Mouse (Mus musculus) cerebellum, adult 11-12 months (tissue): ENCODE data around the gene Bex1.

Source experiments
- DNase-seq: peaks from one replicate; pipeline ENCODE4 v3.0.0; 2022

The Bex1 gene

GRCm38 (mm10) chrX:136214729-136215677 lies at the start of gene Bex1, which contains the start of gene Tceal7:
Bex1 (minus strand) TSS chrX:136215513.
Tceal7 (plus strand) TSS chrX:136214779.
- peak; percentile 30 for DNase-seq

GRCm38 (mm10) chrX:136252023-136252729 lies 36.9 kb upstream of the Bex1 start:
- DNase-seq = no peak

- no peak for DNase-seq
Measured at GRCm38 (mm10) chrX:136249671-136250070, 34.4 kb upstream of the Bex1 start.

- DNase-seq = no peak
Measured at GRCm38 (mm10) chrX:136248811-136249210, 33.5 kb upstream of the Bex1 start.

GRCm38 (mm10) chrX:136245521-136246071 lies 30.3 kb upstream of the Bex1 start:
- DNase-seq = peak; percentile 28

- peak; percentile 78 for DNase-seq
Measured at GRCm38 (mm10) chrX:136244574-136245229, 29.4 kb upstream of the Bex1 start, which contains the start of gene Tceal9. Tceal9 (plus strand) TSS chrX:136245079.

- no peak for DNase-seq
Measured at GRCm38 (mm10) chrX:136243181-136243580, 27.9 kb upstream of the Bex1 start.

- no peak for DNase-seq
Measured at GRCm38 (mm10) chrX:136238118-136238517, 22.8 kb upstream of the Bex1 start.

GRCm38 (mm10) chrX:136227768-136228167 lies 12.5 kb upstream of the Bex1 start:
- DNase-seq = no peak

- DNase-seq = no peak
Measured at GRCm38 (mm10) chrX:136223714-136224113, 8.4 kb upstream of the Bex1 start.

GRCm38 (mm10) chrX:136216303-136216702 lies 990 bp upstream of the Bex1 start:
- no peak for DNase-seq

- DNase-seq = no peak
Measured at GRCm38 (mm10) chrX:136213396-136213795, 1.9 kb downstream of the Bex1 start.

GRCm38 (mm10) chrX:136204406-136204805 lies 10.9 kb downstream of the Bex1 start:
- no peak for DNase-seq

GRCm38 (mm10) chrX:136203664-136204066 lies 11.6 kb downstream of the Bex1 start, which contains the start of gene Tceal5:
Tceal5 (minus strand) TSS chrX:136203876.
- peak; percentile 79 for DNase-seq

- DNase-seq = no peak
Measured at GRCm38 (mm10) chrX:136203257-136203656, 12.1 kb downstream of the Bex1 start.

- DNase-seq = no peak
Measured at GRCm38 (mm10) chrX:136196873-136197272, 18.4 kb downstream of the Bex1 start.

- no peak for DNase-seq
Measured at GRCm38 (mm10) chrX:136195193-136195944, 19.9 kb downstream of the Bex1 start.

GRCm38 (mm10) chrX:136183107-136183506 lies 32.2 kb downstream of the Bex1 start:
- DNase-seq = no peak

GRCm38 (mm10) chrX:136180897-136181553 lies 34.3 kb downstream of the Bex1 start:
- no peak for DNase-seq

GRCm38 (mm10) chrX:136172786-136173185 lies 42.5 kb downstream of the Bex1 start:
- DNase-seq = no peak

GRCm38 (mm10) chrX:136172118-136172551 lies 43.2 kb downstream of the Bex1 start, which contains the start of gene Tceal8:
Tceal8 (minus strand) TSS chrX:136172342.
- DNase-seq = peak; percentile 84
